In the genomic region with DNA sequence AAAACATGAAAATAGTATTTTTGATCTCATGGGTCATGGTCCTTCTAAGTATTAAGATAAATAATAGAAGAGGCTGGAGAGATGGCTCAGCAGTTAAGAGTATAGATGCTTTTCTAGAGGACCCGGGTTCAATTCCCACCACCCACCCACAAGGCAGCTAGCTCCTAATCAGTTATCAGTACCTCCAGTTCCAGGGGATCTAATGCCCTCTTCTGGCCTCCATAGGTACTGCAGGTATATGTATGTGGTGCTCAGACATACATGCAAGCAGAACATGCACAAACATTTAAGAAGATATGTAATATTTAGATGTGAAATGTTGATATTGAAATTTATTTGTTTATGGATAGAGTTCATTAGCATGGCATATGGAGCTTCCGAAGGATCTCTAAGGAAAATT, we compare ENCODE assay signal across 10 mouse cellular contexts. TPM values are rescaled to one million over a fixed set of nuclear protein-coding genes. Genes with fewer than 3 reads are reported as not detected.
DNase-seq lines count a peak whose midpoint lies in the region; ATAC-seq and TF ChIP-seq lines count a peak whose summit lies in the region.
"Had no signal": no experiment of that assay in that cellular context is flagged by ENCODE, and none has a peak within 500 bp of the region (broad histone marks: within the 10 kb centered on the region; RNA-seq: fewer than 3 reads in every experiment).

No protein-coding gene starts in this region.

- H3K27ac ChIP-seq in kidney, postnatal 0 days: no peak overlapping the region
- H3K27ac ChIP-seq in CH12.LX (ENCODE audit: insufficient read depth, low read depth): no peak overlapping the region
- no peak overlapping the region for H3K27ac ChIP-seq in forebrain, embryonic 15.5 days (replicated peaks)
- H3K27ac ChIP-seq: embryonic facial prominence, embryonic 13.5 days; neural tube, embryonic 13.5 days had no signal

- H3K27me3 ChIP-seq in kidney, postnatal 0 days (ENCODE audit: insufficient read depth, low read length): no peaks in the 10 kb centered on the region
- H3K27me3 ChIP-seq in CH12.LX (replicated peaks) (no peaks in the 10 kb centered on the region), Patski (peaks cover 18% of the 10 kb centered on the region)
- no peaks in the 10 kb centered on the region for H3K27me3 ChIP-seq in forebrain, embryonic 15.5 days
- H3K27me3 ChIP-seq: embryonic facial prominence, embryonic 13.5 days had no signal

- no peaks in the 10 kb centered on the region for H3K9me3 ChIP-seq in kidney, postnatal 0 days (replicated peaks; ENCODE audit: low read length)
- H3K9me3 ChIP-seq in CH12.LX (replicated peaks; ENCODE audit: low read length): no peaks in the 10 kb centered on the region
- H3K9me3 ChIP-seq in forebrain, embryonic 15.5 days: no peaks in the 10 kb centered on the region
- H3K9me3 ChIP-seq: embryonic facial prominence, embryonic 13.5 days; neural tube, embryonic 13.5 days had no signal

- H3K4me1 ChIP-seq in kidney, postnatal 0 days (replicated peaks; ENCODE audit: insufficient read depth, low read length): no peaks in the 10 kb centered on the region
- H3K4me1 ChIP-seq in CH12.LX (ENCODE audit: control insufficient read depth in 1 of 2, insufficient read depth in 2 of 2): peaks cover 0 to 20% of the 10 kb centered on the region in 2 experiments; a peak in 3 of 4 replicates
- peaks cover 15% of the 10 kb centered on the region for H3K4me1 ChIP-seq in forebrain, embryonic 15.5 days
- H3K4me1 ChIP-seq: embryonic facial prominence, embryonic 13.5 days; neural tube, embryonic 13.5 days had no signal

- no peak overlapping the region for H3K4me2 ChIP-seq in kidney, postnatal 0 days (ENCODE audit: low read length)
- no peak overlapping the region for H3K4me2 ChIP-seq in CH12.LX (ENCODE audit: insufficient read depth, low read depth, poor library complexity, severe bottlenecking)
- no peak overlapping the region for H3K4me2 ChIP-seq in forebrain, embryonic 15.5 days (replicated peaks)
- H3K4me2 ChIP-seq: embryonic facial prominence, embryonic 13.5 days; neural tube, embryonic 13.5 days had no signal

- CTCF ChIA-PET in Patski (lab: Charles Lee): no interaction called here

- no peak for DNase-seq in kidney, postnatal 0 days (ENCODE audit: low spot score)
- DNase-seq in kidney, adult 18-20 months: no peak
- DNase-seq in CH12.LX (ENCODE audit: extremely low read depth) (peak; percentile 49), Patski (ENCODE audit: low read depth, low spot score) (no peak)
- peak; percentile 24 for DNase-seq in lung, postnatal 14 days
- DNase-seq in layer of hippocampus, postnatal 14 days (ENCODE audit: low spot score in 2 of 2): no peak

- in situ Hi-C loops in CH12.LX (cut with MboI; ENCODE audit: low pct_ligation_motif_present, low pct_unique_long_range_greater_than_20kb, low sequenced_read_pairs) (loop anchor here (25.0 kb wide), 1 partner anchor 121 kb away; a partner anchor contains a TSS), Patski (cut with MboI; ENCODE audit: low pct_unique_long_range_greater_than_20kb) (loop anchor here (5.0 kb wide), 1 partner anchor 101 kb away; no protein-coding TSS in a partner anchor)

- dilution Hi-C loops in CH12.LX (cut with MboI; ENCODE audit: extremely low pct_ligation_motif_present, extremely low pct_unique_long_range_greater_than_20kb, low sequenced_read_pairs): no loop called here

- no peaks in the 10 kb centered on the region for H3K36me3 ChIP-seq in kidney, postnatal 0 days (ENCODE audit: insufficient read depth, low read length)
- H3K36me3 ChIP-seq in CH12.LX (replicated peaks in 1 of 2; ENCODE audit: control insufficient read depth in 1 of 2, insufficient read depth in 1 of 2, low read length in 1 of 2): no peaks in the 10 kb centered on the region
- no peaks in the 10 kb centered on the region for H3K36me3 ChIP-seq in forebrain, embryonic 15.5 days
- H3K36me3 ChIP-seq: embryonic facial prominence, embryonic 13.5 days; neural tube, embryonic 13.5 days had no signal

- H3K4me3 ChIP-seq in kidney, postnatal 0 days (replicated peaks; ENCODE audit: low read depth, low read length): no peak overlapping the region
- H3K4me3 ChIP-seq in CH12.LX (replicated peaks in 1 of 3; ENCODE audit: low read depth in 2 of 3, low read length in 2 of 3, poor library complexity in 1 of 3): no peak overlapping the region
- no peak overlapping the region for H3K4me3 ChIP-seq in forebrain, embryonic 15.5 days
- H3K4me3 ChIP-seq: embryonic facial prominence, embryonic 13.5 days; neural tube, embryonic 13.5 days had no signal

- no peak for ATAC-seq in kidney, postnatal 0 days (replicated peaks; ENCODE audit: low FRiP score, low read depth)
- ATAC-seq in Patski: no peak
- ATAC-seq in forebrain, embryonic 15.5 days (replicated peaks): no peak

- 79% methylated on average over 2 of the region's 2 CpGs for WGBS in kidney, postnatal 0 days
- WGBS in forebrain, embryonic 15.5 days: 88% methylated on average over 2 of the region's 2 CpGs

- no peak for TF ChIP-seq POLR2A in CH12.LX (IDR thresholded peaks at IDR 0.05; ENCODE audit: low read depth, low read length)

- peak; percentile 68 for TF ChIP-seq CTCF in kidney, postnatal 0 days (IDR thresholded peaks at IDR 0.05; ENCODE audit: low read depth)
- TF ChIP-seq CTCF in CH12.LX (conservative IDR thresholded peaks at IDR 0.05 in 1 of 2, IDR thresholded peaks at IDR 0.05 in 1 of 2; ENCODE audit: low read depth in 2 of 2, low read length in 2 of 2) (peak; percentile 42 to 68; a peak in 3 of 4 replicates), Patski (IDR thresholded peaks at IDR 0.05) (peak; percentile 64)

- POLR2A ChIA-PET in Patski (lab: Charles Lee): no interaction called here

- no peak for TF ChIP-seq EP300 in CH12.LX (IDR thresholded peaks at IDR 0.05; ENCODE audit: low read length)

- TF ChIP-seq RAD21 in CH12.LX (IDR thresholded peaks at IDR 0.05; ENCODE audit: low read depth, low read length): peak; percentile 62

- no peak overlapping the region for H3K9ac ChIP-seq in kidney, postnatal 0 days (ENCODE audit: low read depth, low read length)
- H3K9ac ChIP-seq in CH12.LX (ENCODE audit: insufficient read depth, low read depth): no peak overlapping the region
- H3K9ac ChIP-seq in forebrain, embryonic 15.5 days (replicated peaks): no peak overlapping the region
- H3K9ac ChIP-seq: embryonic facial prominence, embryonic 13.5 days; neural tube, embryonic 13.5 days had no signal

- no peaks in the 10 kb centered on the region for H3K79me2 ChIP-seq in CH12.LX (replicated peaks; ENCODE audit: control insufficient read depth, extremely low read depth, insufficient read depth, poor library complexity, severe bottlenecking)

TF ChIP-seq in CH12.LX, 34 proteins besides CTCF, POLR2A, EP300 and RAD21:
- TF ChIP-seq USF2 (conservative IDR thresholded peaks at IDR 0.05; ENCODE audit: low read depth, low read length) (no peak), SMC3 (IDR thresholded peaks at IDR 0.05; ENCODE audit: low read depth, low read length) (peak; percentile 56)
TF ChIP-seq in CH12.LX: peak in this region for 1.

RNA-seq across cellular contexts. Expression of a gene that starts 56.8 kb away (rescaled TPM):
- polyA plus RNA-seq in kidney, postnatal 0 days (2015; fragmentation: Nextera tagmentation; extraction: Ambion mirVana): 0.13 and 0.33 TPM in 2 replicates
- not detected in 2 replicates for total RNA-seq in CH12.LX (2012; rRNA removed)
- total RNA-seq in CH12.LX (2014; rRNA removed): not detected in 2 replicates
- 0.21 TPM in 1 of 2 replicates, not detected in the other for polyA plus RNA-seq in CH12.LX (2012; ENCODE audit: insufficient read length, low read depth)
- polyA plus RNA-seq in Patski (2021): not detected
- 1 to 10 TPM; 1.0 to 1.3 TPM for total RNA-seq in layer of hippocampus, postnatal 14 days (2021)
- polyA plus RNA-seq in forebrain, embryonic 15.5 days (2015; fragmentation: Nextera tagmentation; extraction: Ambion mirVana): 2.1 and 2.4 TPM in 2 replicates
- polyA plus RNA-seq: large intestine, adult 2 months; neural tube, embryonic 13.5 days had no signal

Comparison
In these comparisons a context has a peak if more than half of its experiments do, and no peak if none do; other contexts are left out.
1. DNase-seq: peak in CH12.LX (single experiment) and lung, postnatal 14 days (single experiment); none in kidney, postnatal 0 days (single experiment), kidney, adult 18-20 months (single experiment), Patski (single experiment) and layer of hippocampus, postnatal 14 days (0 of 2).
2. Peak in every context shown above with its lines, with median percentiles within 50 percentile points of each other: CTCF ChIP-seq.